Mouse (Mus musculus) brain, adult 2 months (tissue): ENCODE data around the gene Nol9.

Experiments
- DNase-seq: peaks from one replicate; pipeline ENCODE4 v3.0.0; 2011; ENCODE audit warnings: low read depth, low spot score

The Nol9 gene

DNA sequence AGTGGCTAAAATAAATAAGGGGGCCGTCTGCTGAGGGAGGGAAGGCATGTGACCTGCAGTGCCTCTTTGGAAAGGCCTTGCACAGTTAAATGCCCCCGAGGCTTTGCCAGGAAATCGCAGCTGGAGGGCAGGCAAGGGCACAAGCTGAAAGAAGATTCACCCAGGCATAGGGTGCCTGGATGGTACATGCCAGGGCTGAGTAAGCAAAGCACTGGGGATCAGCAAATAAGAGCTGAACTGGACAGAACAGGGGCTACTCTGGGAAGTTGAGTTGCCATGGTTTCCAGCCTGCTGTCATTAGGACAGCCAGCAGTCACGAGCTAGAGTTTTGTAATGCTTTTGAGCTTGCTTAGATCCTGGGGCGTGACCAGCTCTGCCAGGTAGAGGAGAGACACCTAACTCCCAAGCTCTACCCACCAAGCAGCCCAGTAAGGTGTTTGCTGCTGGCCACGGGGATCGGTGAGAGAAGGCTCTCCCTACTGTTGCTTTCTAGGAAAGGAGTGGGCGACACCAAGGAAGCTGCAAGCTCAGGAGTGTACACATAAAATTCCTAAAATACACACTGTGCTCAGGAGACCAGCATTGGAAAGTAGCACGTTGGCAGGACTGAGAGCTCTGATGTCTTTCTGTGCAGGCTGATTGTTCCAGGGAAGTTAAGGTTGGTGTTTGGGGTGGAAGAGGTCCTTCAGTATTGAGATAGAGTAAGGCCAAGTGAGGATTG lies 23.4 kb downstream of the Nol9 start:
- DNase-seq = peak; percentile 63

DNA sequence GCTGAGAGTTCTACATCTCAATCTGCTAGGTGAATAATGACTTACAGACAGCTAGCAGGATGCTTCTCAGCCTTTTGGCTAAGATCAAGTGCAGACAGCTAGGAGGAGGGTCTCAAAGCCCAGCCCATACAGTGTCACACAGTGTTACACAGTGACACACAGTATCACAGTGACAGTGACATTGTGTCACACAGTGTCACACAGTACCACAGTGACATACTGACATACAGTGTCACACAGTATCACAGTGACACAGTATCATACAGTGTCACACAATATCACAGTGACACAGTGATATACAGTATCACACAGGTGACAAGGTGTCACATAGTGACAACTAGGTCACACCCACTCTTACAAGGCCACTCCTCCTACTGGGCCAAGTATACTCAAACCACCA lies 28.2 kb downstream of the Nol9 start:
- no peak for DNase-seq

GRCm38 (mm10) chr4:152068166-152068724 lies 29.1 kb downstream of the Nol9 start:
- no peak for DNase-seq

DNA sequence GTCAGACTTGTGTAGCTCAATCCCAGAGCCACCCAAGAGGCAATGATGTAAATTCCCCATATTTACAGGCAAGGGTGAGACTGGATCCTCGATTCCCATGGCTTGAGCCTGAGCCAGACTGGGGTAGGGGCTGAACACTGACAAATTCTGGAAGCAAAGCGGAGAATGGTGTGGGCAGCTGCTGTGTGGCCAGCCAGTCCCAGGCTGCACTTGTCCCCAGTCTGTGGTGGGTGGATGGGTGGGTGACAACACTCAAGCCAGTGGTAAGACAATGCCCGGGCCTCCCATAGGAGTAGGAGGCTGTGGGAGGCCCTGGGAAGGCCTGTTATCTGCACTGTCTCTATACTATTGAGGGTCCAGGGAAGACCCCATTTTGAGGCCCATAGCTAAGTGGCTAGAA lies 30.1 kb downstream of the Nol9 start:
- no peak for DNase-seq

DNA sequence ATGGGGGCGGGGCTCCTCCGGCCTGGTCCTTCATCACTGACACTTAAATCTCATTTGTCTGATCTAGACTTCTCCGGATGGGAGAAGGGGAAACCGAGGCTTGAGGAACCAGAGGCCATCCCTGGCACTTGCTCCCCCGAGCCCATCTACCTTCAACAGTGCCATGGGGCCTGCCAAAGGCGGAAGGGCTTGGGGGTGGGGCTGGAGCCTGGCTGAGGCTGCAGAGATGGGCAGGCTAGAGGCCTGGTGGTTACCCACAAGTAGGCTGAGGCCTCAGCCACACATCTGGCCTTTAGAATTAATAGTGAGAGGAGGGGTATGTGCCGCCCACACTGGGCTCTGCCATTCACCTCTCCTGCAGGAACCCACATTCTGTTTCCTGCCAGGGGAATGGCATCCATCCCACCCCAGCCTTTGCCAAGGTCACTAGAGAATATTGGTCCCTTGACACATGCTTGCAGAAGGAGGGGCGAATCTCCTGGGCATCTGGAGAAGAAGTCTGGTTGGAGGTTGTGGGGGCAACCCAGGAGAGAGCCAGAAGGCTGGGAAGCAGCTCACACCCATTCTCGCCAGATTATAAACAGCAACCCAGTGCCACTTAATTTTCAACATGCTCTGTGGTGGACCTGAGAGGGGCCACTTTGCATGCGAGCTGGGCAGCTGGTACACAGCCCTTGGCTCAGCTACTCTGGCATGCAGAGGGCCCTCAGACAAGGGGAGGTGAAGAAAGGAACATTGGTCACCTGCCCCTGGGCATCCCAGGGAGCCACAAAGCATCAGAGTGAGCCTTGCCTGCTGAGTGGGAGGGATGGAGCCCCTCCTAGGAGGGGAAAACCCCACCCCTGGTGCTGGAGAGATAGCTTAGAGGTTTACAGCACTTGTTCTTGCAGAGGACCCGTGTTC lies 31.6 kb downstream of the Nol9 start:
- DNase-seq = no peak

- peak; percentile 48 for DNase-seq
Observed at GRCm38 (mm10) chr4:152072121-152072601, 33.0 kb downstream of the Nol9 start, which contains the start of gene Plekhg5. Gene Plekhg5, plus strand, starts transcription at chr4:152072498.

DNA sequence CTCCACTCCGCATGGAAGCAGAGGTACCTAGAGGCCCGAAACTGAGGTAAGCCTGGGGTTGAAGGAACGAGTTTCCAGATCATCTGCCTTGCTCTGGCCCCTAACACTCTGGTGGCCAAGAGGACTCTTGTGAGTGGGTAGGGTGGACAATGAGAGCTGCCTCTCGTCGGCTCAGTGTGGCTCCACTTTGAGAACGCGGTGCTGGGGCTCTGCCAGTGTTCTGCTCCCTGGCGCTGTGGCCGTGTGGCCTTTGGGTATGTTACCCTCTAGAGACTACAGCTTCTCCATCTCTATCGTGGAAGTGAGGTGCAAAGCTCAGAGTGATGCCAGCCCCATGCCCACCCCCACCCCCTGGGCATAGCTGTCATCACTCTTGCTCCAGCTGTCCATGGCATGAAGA lies 33.5 kb downstream of the Nol9 start:
- DNase-seq = no peak

DNA sequence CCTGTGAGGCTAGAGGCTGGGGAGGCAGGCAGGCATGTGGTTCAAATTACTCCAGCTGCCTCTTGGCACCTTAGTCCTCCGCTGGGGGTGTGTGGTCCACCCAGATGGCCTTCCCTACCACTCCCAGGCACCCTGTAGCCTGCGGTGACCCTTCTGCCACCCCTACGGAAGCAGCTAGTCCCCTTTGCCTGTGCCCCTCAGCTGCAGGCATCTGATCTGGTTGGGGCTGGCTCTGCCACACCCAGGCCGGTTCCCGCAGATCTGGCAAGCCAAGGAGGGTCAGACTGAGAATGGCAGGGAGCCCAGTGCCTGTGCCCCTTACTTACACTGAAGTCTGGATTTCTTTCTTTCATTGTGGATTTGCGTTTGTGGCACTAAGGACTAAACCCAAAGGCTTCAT lies 34.6 kb downstream of the Nol9 start:
- DNase-seq = no peak

GRCm38 (mm10) chr4:152074548-152074947 lies 35.4 kb downstream of the Nol9 start:
- DNase-seq = no peak

- DNase-seq = no peak
Observed at GRCm38 (mm10) chr4:152077191-152077590, 38.1 kb downstream of the Nol9 start.

DNA sequence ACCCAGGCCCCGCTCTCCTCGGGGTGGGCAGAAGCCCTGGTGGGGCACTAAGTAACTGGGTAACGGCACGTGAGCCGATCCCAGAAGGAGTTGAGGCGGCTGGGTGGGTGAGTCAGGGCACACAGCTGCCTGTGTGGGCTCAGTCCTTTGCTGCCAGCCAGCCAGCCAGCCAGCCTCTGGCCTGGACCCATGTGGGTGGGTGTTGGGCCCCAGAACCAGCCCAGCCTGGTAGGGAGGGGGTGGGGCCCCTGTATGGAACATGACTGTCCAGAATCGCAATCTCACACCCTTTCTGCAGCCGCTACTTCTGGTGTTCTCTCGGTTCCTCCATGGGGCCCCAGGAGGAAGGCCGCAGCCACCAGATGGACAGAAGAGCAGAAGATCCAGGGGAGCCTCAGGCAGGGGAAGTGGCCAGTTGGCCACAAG lies 39.0 kb downstream of the Nol9 start:
- peak; percentile 67 for DNase-seq

GRCm38 (mm10) chr4:152079261-152079660 lies 40.1 kb downstream of the Nol9 start:
- no peak for DNase-seq

- DNase-seq = no peak
Observed at GRCm38 (mm10) chr4:152079931-152080330, 40.8 kb downstream of the Nol9 start.

GRCm38 (mm10) chr4:152083611-152084220 lies 44.6 kb downstream of the Nol9 start:
- DNase-seq = peak; percentile 51

DNA sequence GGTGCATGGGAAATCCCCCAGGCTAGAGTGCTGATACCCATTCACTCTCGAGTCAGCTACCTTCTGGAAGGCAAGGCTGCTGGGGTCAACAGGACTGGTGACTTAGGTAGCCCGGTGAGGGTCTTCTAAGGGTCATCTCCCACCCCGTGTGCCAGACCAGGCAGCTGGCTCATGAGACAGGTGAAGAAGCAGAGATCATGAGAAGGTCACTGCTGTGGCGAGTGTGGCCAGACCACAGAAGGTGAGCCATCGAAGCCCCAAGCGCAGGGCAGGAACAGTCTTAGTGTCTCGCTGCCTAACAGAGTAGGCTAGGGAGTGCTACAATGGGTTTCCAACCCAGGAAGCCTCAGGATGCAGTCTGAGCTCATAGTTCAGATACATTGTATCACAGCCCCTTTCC lies 45.5 kb downstream of the Nol9 start:
- no peak for DNase-seq

DNA sequence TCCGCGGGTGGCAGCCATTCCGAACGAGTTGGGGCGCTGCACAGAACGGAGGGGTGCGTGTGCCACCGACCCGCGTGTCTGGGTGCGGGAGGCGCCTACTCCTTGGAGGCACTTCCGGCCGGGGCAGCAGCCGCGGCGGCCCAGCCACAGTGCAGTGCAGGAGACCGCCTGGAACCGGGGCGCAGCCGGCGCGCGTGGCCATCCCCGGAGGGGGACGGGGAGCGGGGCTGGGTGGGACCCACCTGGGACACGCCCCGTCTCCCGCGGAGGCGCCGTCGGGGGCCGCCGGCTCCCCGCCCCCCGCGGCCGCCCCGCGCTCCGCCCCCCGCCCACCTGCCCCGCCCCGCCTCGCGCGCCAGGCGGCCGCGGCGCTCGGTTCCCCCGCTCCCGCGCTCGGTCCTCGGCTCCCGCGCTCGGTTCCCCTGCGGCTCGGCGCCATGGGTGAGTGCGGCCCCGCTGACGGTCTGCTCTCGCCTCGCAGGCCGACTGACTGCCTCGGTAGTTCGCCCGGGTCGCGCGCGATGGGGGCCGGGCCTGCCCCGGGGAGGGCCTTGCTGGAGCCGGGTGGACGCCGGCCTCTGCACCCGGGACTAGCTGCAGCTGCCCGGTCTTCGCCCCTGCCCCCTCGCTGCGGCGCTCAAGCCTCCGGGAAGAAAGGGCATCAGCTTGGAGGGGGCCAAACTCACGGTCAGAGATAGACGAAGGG lies 47.5 kb downstream of the Nol9 start:
- peak; percentile 46 for DNase-seq

GRCm38 (mm10) chr4:152087211-152088081 lies 48.3 kb downstream of the Nol9 start:
- DNase-seq = no peak

DNA sequence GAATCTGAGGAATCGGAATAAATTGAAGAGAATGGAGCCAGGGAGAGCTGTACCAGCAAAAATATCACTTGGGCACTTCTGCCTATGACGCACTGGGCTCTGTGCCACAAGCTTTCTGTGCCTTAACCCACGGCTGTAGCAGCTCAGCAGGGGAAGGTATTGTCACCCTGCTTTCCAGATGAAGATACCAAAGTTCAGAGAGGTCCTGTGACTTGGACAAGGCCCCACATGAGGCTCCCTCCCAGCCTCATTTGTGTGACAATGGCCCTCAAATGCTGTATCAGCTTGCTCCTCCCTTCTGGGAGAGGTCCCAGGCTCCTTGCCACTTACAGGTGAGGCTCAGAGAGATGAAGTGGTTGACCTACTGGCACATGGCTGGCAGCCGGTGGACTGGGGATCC lies 49.0 kb downstream of the Nol9 start:
- peak; percentile 83 for DNase-seq

- peak; percentile 90 for DNase-seq
Observed at GRCm38 (mm10) chr4:152088556-152089120, 49.5 kb downstream of the Nol9 start.

DNA sequence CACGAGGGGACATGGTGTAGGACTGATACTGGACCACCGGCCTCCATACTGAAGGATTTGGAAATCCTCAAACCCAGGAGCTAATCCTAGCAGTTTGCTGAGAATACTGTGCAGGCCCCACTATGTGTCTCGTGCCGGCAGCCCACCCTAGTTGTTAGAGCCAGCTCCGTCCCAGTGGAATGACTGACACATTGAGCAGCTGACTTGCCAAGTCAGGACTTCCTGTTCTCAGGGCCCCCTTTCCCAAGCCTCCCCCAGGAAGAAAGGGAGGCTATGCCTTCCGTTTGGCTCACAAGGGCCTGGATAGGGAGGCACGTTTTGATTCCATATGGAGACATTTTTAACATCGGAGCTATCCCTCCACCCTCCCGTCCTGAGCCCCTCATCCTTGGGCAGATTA lies 51.1 kb downstream of the Nol9 start:
- no peak for DNase-seq
